Mouse (Mus musculus) activated CD4-positive, CD25-positive, alpha-beta regulatory T cell (primary cell): ENCODE results near the gene Pfdn6. TPM values are rescaled to one million over a fixed set of nuclear protein-coding genes. Genes with fewer than 3 reads are reported as not detected.

Experiments used
- polyA plus RNA-seq, 2 experiments: library from polyadenylated mRNA; unstranded; fragments of 100-300 nt; shearing (Covaris generic); gene quantifications; one replicate each; pipeline ENCODE4 v1.2.1; 2017

Gene Pfdn6
- polyA plus RNA-seq: 100 to 1,000 TPM; 145 to 156 TPM

DNA sequence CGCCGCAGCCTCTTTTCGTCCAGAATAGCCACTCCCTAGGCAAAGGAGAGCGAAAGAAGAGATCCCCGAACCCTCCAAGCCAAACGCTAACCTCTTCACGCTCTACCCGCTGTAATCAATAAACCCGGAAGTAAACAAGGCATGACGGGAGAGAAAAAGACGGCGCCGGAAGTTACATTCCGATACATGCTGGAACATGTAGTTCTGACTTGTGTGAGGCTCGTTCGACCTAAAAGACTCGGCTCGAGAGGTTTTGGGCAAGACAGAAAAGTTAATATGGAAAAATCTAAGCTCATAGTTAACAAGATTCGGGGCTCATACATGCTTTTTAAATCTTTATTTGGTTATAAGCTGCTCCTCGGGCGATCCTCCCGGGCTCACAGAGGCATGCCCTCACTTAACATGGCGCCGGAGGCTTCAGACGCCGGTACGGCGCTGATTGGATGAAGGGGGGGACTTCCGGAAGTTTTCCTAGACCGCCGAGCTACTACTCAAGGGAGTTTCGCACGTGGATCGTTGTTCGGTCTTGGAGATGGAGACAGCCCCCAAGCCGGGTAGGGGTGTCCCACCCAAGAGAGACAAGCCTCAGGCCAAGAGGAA lies at the start of gene Pfdn6, which contains the start of gene Wdr46:
TSS of gene Pfdn6 (minus strand) at position 138 of the 600 bp plus-strand sequence.
TSS of gene Wdr46 (plus strand) at position 455 of the 600 bp plus-strand sequence.

GRCm38 (mm10) chr17:33955555-33956214 lies 15.5 kb upstream of the Pfdn6 start, which contains the start of the genes Vps52 and Rps18:
Vps52 (plus strand) TSS chr17:33955812.
Rps18 (minus strand) TSS chr17:33956001.

GRCm38 (mm10) chr17:33951021-33951946 lies 11.1 kb upstream of the Pfdn6 start, which contains the start of gene B3galt4:
B3galt4 (minus strand) TSS chr17:33951488.

GRCm38 (mm10) chr17:33929371-33930279 lies 10.5 kb downstream of the Pfdn6 start, which contains the start of gene Rgl2:
Rgl2 (plus strand) TSS chr17:33929543.

DNA sequence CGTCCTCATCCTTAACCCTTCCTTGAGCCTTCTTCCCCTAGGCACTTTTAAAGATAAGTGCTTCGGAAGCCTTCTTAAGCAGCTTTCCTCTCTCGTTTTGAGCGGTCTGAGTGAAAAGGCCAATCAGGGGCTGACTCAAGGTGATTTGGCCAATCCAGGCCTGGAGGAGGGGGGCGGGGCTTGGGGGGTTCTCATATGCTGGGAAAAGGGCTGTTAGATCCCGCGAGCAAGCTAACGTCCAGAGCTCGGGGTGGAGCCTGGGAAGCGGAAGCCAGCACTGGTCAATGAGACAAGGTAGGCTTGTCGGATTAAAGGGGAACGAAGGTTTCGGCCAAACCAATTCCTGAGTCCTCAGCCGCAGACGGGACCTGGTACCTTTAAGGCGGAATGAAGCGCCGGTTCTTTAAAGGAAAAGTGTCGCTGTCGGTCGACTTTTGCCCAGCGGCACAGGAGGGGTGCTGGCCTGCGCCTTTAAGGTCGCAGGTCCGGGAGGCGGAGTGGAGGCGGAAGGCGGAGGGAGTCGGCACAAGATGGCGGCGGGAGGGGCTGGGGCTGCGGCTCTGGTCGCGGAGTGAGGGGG lies 24.4 kb downstream of the Pfdn6 start, which contains the start of the genes Tapbp and Zbtb22:
TSS of gene Tapbp (plus strand) at position 229 of the 580 bp plus-strand sequence.
TSS of gene Zbtb22 (plus strand) at position 234 of the 580 bp plus-strand sequence.

GRCm38 (mm10) chr17:33909077-33909868 lies 30.9 kb downstream of the Pfdn6 start, which contains the start of gene Daxx:
Daxx (plus strand) TSS chr17:33909414.

DNA sequence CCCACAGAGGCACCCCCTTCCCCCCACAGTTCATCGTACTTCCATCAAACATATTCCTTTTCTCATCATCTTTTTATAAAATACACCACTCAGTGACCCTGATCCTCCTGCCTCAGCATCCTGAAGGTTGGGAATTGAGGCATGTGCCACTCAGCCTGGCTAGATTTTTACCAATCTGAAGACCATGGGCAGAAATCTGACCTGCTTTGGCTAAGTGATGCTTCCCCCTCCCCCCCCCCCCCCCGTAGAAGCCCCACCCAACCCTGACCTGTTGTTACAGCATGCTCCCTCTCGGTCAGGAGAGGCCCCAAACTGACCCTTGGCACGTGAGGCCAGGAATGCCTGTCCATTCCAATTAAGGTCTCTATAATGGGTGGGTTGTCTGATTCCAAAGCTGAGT lies 35.3 kb downstream of the Pfdn6 start, which contains the start of gene Platr17:
TSS of gene Platr17 (plus strand) at position 301 of the 400 bp plus-strand sequence.

GRCm38 (mm10) chr17:33890533-33891059 lies 49.5 kb downstream of the Pfdn6 start, which contains the start of gene Kifc1:
Kifc1 (minus strand) TSS chr17:33890661.

Other genes with a start within 250 kb of the Pfdn6 start
- 100 to 1,000 TPM; 115 to 135 TPM for gene March2, start 221.7 kb downstream of the Pfdn6 start, polyA plus RNA-seq
- 100 to 1,000 TPM; 257 to 293 TPM for gene Rab11b, start 179.8 kb downstream of the Pfdn6 start, polyA plus RNA-seq
- gene Angptl4, start 158.5 kb downstream of the Pfdn6 start, polyA plus RNA-seq: 1 to 10 TPM; 2.2 to 9.0 TPM
- gene Kank3, start 129.8 kb downstream of the Pfdn6 start, polyA plus RNA-seq: 1 to 10 TPM; 5.5 to 8.4 TPM
- gene Rps28, start 115.8 kb downstream of the Pfdn6 start, polyA plus RNA-seq: 1,000 to 10,000 TPM in 1 of 2 experiments, 100 to 1,000 TPM in 1; 711 to 1,323 TPM
- gene Ndufa7, start 115.8 kb downstream of the Pfdn6 start, polyA plus RNA-seq: 100 to 1,000 TPM; 336 to 377 TPM
- 10 to 100 TPM; 10.3 to 32.6 TPM for gene Cd320, start 97.3 kb downstream of the Pfdn6 start, polyA plus RNA-seq
- gene Gm7029, start 66.5 kb downstream of the Pfdn6 start, polyA plus RNA-seq: not detected
- 10 to 100 TPM in 1 of 2 experiments, 1 to 10 TPM in 1; 5.4 to 10.0 TPM for gene Kifc1, start 49.7 kb downstream of the Pfdn6 start, polyA plus RNA-seq
- 1 to 10 TPM; 3.2 to 8.3 TPM for gene Platr17, start 35.2 kb downstream of the Pfdn6 start, polyA plus RNA-seq
- 100 to 1,000 TPM; 126 to 129 TPM for gene Daxx, start 30.9 kb downstream of the Pfdn6 start, polyA plus RNA-seq
- gene Tapbp, start 24.4 kb downstream of the Pfdn6 start, polyA plus RNA-seq: 100 to 1,000 TPM; 650 to 721 TPM
- 10 to 100 TPM; 18.2 to 18.6 TPM for gene Zbtb22, start 24.4 kb downstream of the Pfdn6 start, polyA plus RNA-seq
- gene Rgl2, start 10.8 kb downstream of the Pfdn6 start, polyA plus RNA-seq: 100 to 1,000 TPM; 109 to 112 TPM
- 10 to 100 TPM; 46.5 to 72.2 TPM for gene Wdr46, start 317 bp upstream of the Pfdn6 start, polyA plus RNA-seq
- 10 to 100 TPM; 37.5 to 47.5 TPM for gene B3galt4, start 11.1 kb upstream of the Pfdn6 start, polyA plus RNA-seq
- gene Vps52, start 15.5 kb upstream of the Pfdn6 start, polyA plus RNA-seq: 10 to 100 TPM; 61.1 to 66.8 TPM
- gene Rps18, start 15.7 kb upstream of the Pfdn6 start, polyA plus RNA-seq: 1,000 to 10,000 TPM; 1,636 to 3,186 TPM
- gene H2-K1, start 60.0 kb upstream of the Pfdn6 start, polyA plus RNA-seq: over 10,000 TPM; 11,900 to 12,872 TPM
- gene Ring1, start 84.3 kb upstream of the Pfdn6 start, polyA plus RNA-seq: 10 to 100 TPM; 27.7 to 36.2 TPM
- 100 to 1,000 TPM; 183 to 346 TPM for gene H2-Ke6, start 87.7 kb upstream of the Pfdn6 start, polyA plus RNA-seq
- 10 to 100 TPM; 80.0 to 90.9 TPM for gene Slc39a7, start 91.3 kb upstream of the Pfdn6 start, polyA plus RNA-seq
- gene Rxrb, start 91.5 kb upstream of the Pfdn6 start, polyA plus RNA-seq: 10 to 100 TPM; 43.3 to 60.3 TPM
- gene Col11a2, start 99.1 kb upstream of the Pfdn6 start, polyA plus RNA-seq: 1 to 10 TPM in 1 of 2 experiments, under 1 TPM in 1; 0.86 to 1.7 TPM
- 10 to 100 TPM; 19.9 to 60.5 TPM for gene H2-Oa, start 152.0 kb upstream of the Pfdn6 start, polyA plus RNA-seq
- 100 to 1,000 TPM; 113 to 424 TPM for gene H2-DMa, start 179.2 kb upstream of the Pfdn6 start, polyA plus RNA-seq
- 100 to 1,000 TPM; 158 to 192 TPM for gene Brd2, start 182.3 kb upstream of the Pfdn6 start, polyA plus RNA-seq
- 10 to 100 TPM in 1 of 2 experiments, 1 to 10 TPM in 1; 6.4 to 25.9 TPM for gene H2-DMb2, start 203.0 kb upstream of the Pfdn6 start, polyA plus RNA-seq
- gene H2-DMb1, start 212.7 kb upstream of the Pfdn6 start, polyA plus RNA-seq: 10 to 100 TPM in 1 of 2 experiments, 1 to 10 TPM in 1; 3.4 to 17.2 TPM
- 100 to 1,000 TPM; 385 to 581 TPM for gene Tap1, start 247.2 kb upstream of the Pfdn6 start, polyA plus RNA-seq
- 100 to 1,000 TPM; 596 to 730 TPM for gene Psmb9, start 247.4 kb upstream of the Pfdn6 start, polyA plus RNA-seq